Mouse (Mus musculus): ENCODE measurements around the gene Plekhj1.

- no peak for TF ChIP-seq CTCF (IDR thresholded peaks at IDR 0.05; ENCODE audit: borderline replicate concordance, insufficient read depth, low read length)
- no peak for TF ChIP-seq POLR2A (IDR thresholded peaks at IDR 0.05; ENCODE audit: low read depth, low read length)
Observed at GRCm38 (mm10) chr10:80837827-80838226, 39.4 kb upstream of the Plekhj1 start.

Measured in embryonic fibroblast, embryonic 13.5 days (primary cell).